Comparison of ENCODE assay signal across 26 mouse cellular contexts in genomic region chr17:80172761-80173160, GRCm38 (mm10). TPM values are rescaled to one million over a fixed set of nuclear protein-coding genes. Genes with fewer than 3 reads are reported as not detected.
A peak's percentile ranks its signal among the peaks of the same experiment; 100 is the strongest.
DNase-seq lines count a peak whose midpoint lies in the region; ATAC-seq and TF ChIP-seq lines count a peak whose summit lies in the region.
"Had no signal": no experiment of that assay in that cellular context is flagged by ENCODE, and none has a peak within 500 bp of the region (broad histone marks: within the 10 kb centered on the region; RNA-seq: fewer than 3 reads in every experiment).

No protein-coding gene starts in this region.

- no peak overlapping the region for H3K27ac ChIP-seq in forebrain, postnatal 0 days (ENCODE audit: low read depth, low read length)
- H3K27ac ChIP-seq: forebrain, embryonic 10.5 days; hindbrain, embryonic 12.5 days; limb, embryonic 10.5 days had no signal

- no peaks in the 10 kb centered on the region for H3K9me3 ChIP-seq in forebrain, postnatal 0 days (ENCODE audit: low read length)
- H3K9me3 ChIP-seq: forebrain, embryonic 10.5 days; G1E; hindbrain, embryonic 12.5 days; limb, embryonic 10.5 days had no signal

- H3K27me3 ChIP-seq in forebrain, postnatal 0 days (ENCODE audit: insufficient read depth, low read length): no peaks in the 10 kb centered on the region
- H3K27me3 ChIP-seq: hindbrain, embryonic 12.5 days had no signal

- H3K4me1 ChIP-seq in forebrain, postnatal 0 days (ENCODE audit: insufficient read depth): peaks cover 15% of the 10 kb centered on the region

- peak; percentile 27 to 73 for DNase-seq in adrenal gland, adult (ENCODE audit: inconsistent age in 2 of 2, low spot score in 1 of 2)
- DNase-seq in adrenal gland, postnatal 14 days: no peak
- DNase-seq in A20 (ENCODE audit: low read depth, low spot score): peak; percentile 46
- DNase-seq in monocyte, adult 2 months (ENCODE audit: low read depth in 1 of 2, low spot score in 2 of 2): peak; percentile 62 to 71
- no peak for DNase-seq in urinary bladder, adult 18-20 months (ENCODE audit: low spot score in 2 of 2)
- DNase-seq in kidney, postnatal 10 days: no peak
- DNase-seq in forebrain, postnatal 0 days: no peak
- DNase-seq: cerebellum, adult 9-10 months; gastrocnemius, postnatal 25 days; kidney, adult 18-20 months; liver; lung, postnatal 14 days had no signal

- no peak overlapping the region for H3K4me3 ChIP-seq in forebrain, postnatal 0 days (ENCODE audit: low read depth, low read length)
- H3K4me3 ChIP-seq: forebrain, embryonic 10.5 days; hindbrain, embryonic 12.5 days; limb, embryonic 10.5 days had no signal

- H3K9ac ChIP-seq in forebrain, postnatal 0 days: no peak overlapping the region
- H3K9ac ChIP-seq: hindbrain, embryonic 12.5 days had no signal

- peak; percentile 64 for ATAC-seq in common myeloid progenitor, adult 5-6 weeks (replicated peaks; ENCODE audit: low read depth, poor library complexity, severe bottlenecking)
- no peak for ATAC-seq in forebrain, postnatal 0 days
- ATAC-seq: activated CD4-positive, CD25-positive, alpha-beta regulatory T cell, adult 4 months; forebrain, embryonic 16.5 days; inflammation-experienced regulatory T-cells, adult 6 months had no signal

- H3K4me2 ChIP-seq in forebrain, postnatal 0 days (ENCODE audit: low read depth): no peak overlapping the region
- H3K4me2 ChIP-seq: hindbrain, embryonic 12.5 days; midbrain, embryonic 11.5 days had no signal

- H3K36me3 ChIP-seq in forebrain, postnatal 0 days (ENCODE audit: insufficient read depth): no peaks in the 10 kb centered on the region
- H3K36me3 ChIP-seq: forebrain, embryonic 10.5 days; G1E; hindbrain, embryonic 12.5 days; limb, embryonic 10.5 days had no signal

- no peak for TF ChIP-seq CTCF in forebrain, postnatal 0 days (IDR thresholded peaks at IDR 0.05; ENCODE audit: low read depth)

- WGBS in forebrain, postnatal 0 days: 94% methylated on average over 5 of the region's 5 CpGs

RNA-seq across cellular contexts. Expression of gene Srsf7, which starts 34.3 kb away (rescaled TPM):
- total RNA-seq in adrenal gland, postnatal 14 days (2021): 123 and 131 TPM in 2 replicates
- 493 and 496 TPM in 2 replicates for total RNA-seq in common myeloid progenitor, adult 5-6 weeks (2017)
- total RNA-seq in forebrain, postnatal 0 days (2014; rRNA removed): 228 and 253 TPM in 2 replicates
- 251 and 279 TPM in 2 replicates for polyA plus RNA-seq in forebrain, postnatal 0 days (2015; fragmentation: Nextera tagmentation; extraction: Ambion mirVana)

RNA-seq across cellular contexts. Expression of gene Ttc39d, which starts 34.5 kb away (rescaled TPM):
- 0.15 TPM in 1 of 2 replicates, not detected in the other for total RNA-seq in adrenal gland, postnatal 14 days (2021)
- not detected in 2 replicates for total RNA-seq in common myeloid progenitor, adult 5-6 weeks (2017)
- total RNA-seq in forebrain, postnatal 0 days (2014; rRNA removed): 0.15 and 0.43 TPM in 2 replicates
- 0.05 and 0.19 TPM in 2 replicates for polyA plus RNA-seq in forebrain, postnatal 0 days (2015; fragmentation: Nextera tagmentation; extraction: Ambion mirVana)
- total RNA-seq: adrenal gland, postnatal 36 days; gastrocnemius, postnatal 25 days; heart, postnatal 25 days had no signal
- polyA plus RNA-seq: activated CD4-positive, CD25-positive, alpha-beta regulatory T cell, adult 4 months; forebrain, embryonic 16.5 days; G1E; inflammation-experienced regulatory T-cells, adult 6 months; kidney, embryonic 16.5 days; liver, embryonic 16.5 days; midbrain, embryonic 11.5 days; small intestine, adult 2 months had no signal

RNA-seq across cellular contexts. Expression of gene Galm, which starts 45.5 kb away (rescaled TPM):
- total RNA-seq in adrenal gland, postnatal 14 days (2021): 21.6 and 27.1 TPM in 2 replicates
- 2.3 and 3.1 TPM in 2 replicates for total RNA-seq in common myeloid progenitor, adult 5-6 weeks (2017)
- 2.0 and 2.2 TPM in 2 replicates for total RNA-seq in forebrain, postnatal 0 days (2014; rRNA removed)
- 1.7 and 2.0 TPM in 2 replicates for polyA plus RNA-seq in forebrain, postnatal 0 days (2015; fragmentation: Nextera tagmentation; extraction: Ambion mirVana)
- total RNA-seq: G1E had no signal
- polyA plus RNA-seq: G1E had no signal

RNA-seq across cellular contexts. Expression of gene Gemin6, which starts 51.5 kb away (rescaled TPM):
- 8.7 and 9.3 TPM in 2 replicates for total RNA-seq in adrenal gland, postnatal 14 days (2021)
- total RNA-seq in common myeloid progenitor, adult 5-6 weeks (2017): 19.0 and 29.5 TPM in 2 replicates
- 13.9 and 14.0 TPM in 2 replicates for total RNA-seq in forebrain, postnatal 0 days (2014; rRNA removed)
- polyA plus RNA-seq in forebrain, postnatal 0 days (2015; fragmentation: Nextera tagmentation; extraction: Ambion mirVana): 23.5 and 24.9 TPM in 2 replicates

Comparison
In these comparisons a context has a peak if more than half of its experiments do, and no peak if none do; other contexts are left out.
1. DNase-seq: peak in adrenal gland, adult (2 of 2), A20 (single experiment) and monocyte, adult 2 months (2 of 2); none in adrenal gland, postnatal 14 days (single experiment), urinary bladder, adult 18-20 months (0 of 2), kidney, postnatal 10 days (single experiment) and forebrain, postnatal 0 days (single experiment).